11 mouse cellular contexts compared by ENCODE assay signal in the genomic region with DNA sequence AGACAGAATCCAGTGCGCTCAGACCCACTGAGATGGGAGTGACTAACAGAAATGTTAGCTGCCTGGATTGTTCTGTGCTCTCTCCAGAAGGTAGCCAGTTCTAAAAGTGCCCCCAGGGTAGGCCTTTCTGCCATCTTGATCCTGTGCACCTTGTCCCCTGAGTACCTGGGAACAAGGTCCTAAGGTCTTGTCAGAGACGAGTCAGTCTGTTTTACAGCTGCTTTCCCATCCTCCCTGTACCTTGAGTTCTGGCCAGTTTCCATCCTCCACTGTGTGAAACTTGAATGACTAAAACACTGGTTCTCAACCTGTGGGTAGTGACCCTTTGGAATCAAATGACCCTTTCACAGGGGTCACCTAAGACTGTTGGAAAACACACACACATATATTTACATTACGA.
"Had no signal": no experiment of that assay in that cellular context is flagged by ENCODE, and none has a peak within 500 bp of the region (broad histone marks: within the 10 kb centered on the region; RNA-seq: fewer than 3 reads in every experiment).

No protein-coding gene starts in this region.

- H3K4me2 ChIP-seq: hindbrain, embryonic 14.5 days; liver, embryonic 12.5 days; lung, embryonic 15.5 days; midbrain, embryonic 12.5 days had no signal

- H3K9ac ChIP-seq: hindbrain, embryonic 14.5 days; liver, embryonic 12.5 days; lung, embryonic 15.5 days; midbrain, embryonic 12.5 days had no signal

- H3K36me3 ChIP-seq: liver, embryonic 12.5 days; lung, embryonic 15.5 days; midbrain, embryonic 12.5 days had no signal

- ATAC-seq: liver, embryonic 12.5 days had no signal

- DNase-seq: layer of hippocampus, adult 9-11 months; layer of hippocampus, postnatal 36 days; lung, postnatal 14 days; right cerebral cortex, postnatal 14 days; thymus, postnatal 36 days had no signal

- H3K4me3 ChIP-seq: liver, embryonic 12.5 days; lung, embryonic 15.5 days; megakaryocyte, embryonic 14.5 days; midbrain, embryonic 12.5 days had no signal

- H3K4me1 ChIP-seq: liver, embryonic 12.5 days had no signal

- H3K9me3 ChIP-seq: liver, embryonic 12.5 days; lung, embryonic 15.5 days; megakaryocyte, embryonic 14.5 days; midbrain, embryonic 12.5 days had no signal

- H3K27ac ChIP-seq: hindbrain, embryonic 14.5 days; liver, embryonic 12.5 days; lung, embryonic 15.5 days; macrophage; midbrain, embryonic 12.5 days had no signal
